Mouse (Mus musculus) CD4-positive, CD25-positive, alpha-beta regulatory T cell, adult 4 months (primary cell): Measurements from ENCODE around the gene Clasp1. TPM values are rescaled to one million over a fixed set of nuclear protein-coding genes. Genes with fewer than 3 reads are reported as not detected.

Experiments used
- ATAC-seq: one replicate; pipeline ENCODE4 v1.8.0; 2017
- polyA plus RNA-seq, 2 experiments: library from polyadenylated mRNA; unstranded; fragments of 100-300 nt; shearing (Covaris generic); gene quantifications; one replicate each; pipeline ENCODE4 v1.2.1; 2017

Gene Clasp1
- polyA plus RNA-seq, 2 experiments from 2014 or later: 43.6 to 64.9 TPM

GRCm38 (mm10) chr1:118454817-118455216 is 66.0 kb downstream of the Clasp1 start:
- ATAC-seq: no peak

GRCm38 (mm10) chr1:118457256-118457882 is 68.5 kb downstream of the Clasp1 start:
- no peak for ATAC-seq

GRCm38 (mm10) chr1:118457883-118458259 is 69.0 kb downstream of the Clasp1 start:
- no peak for ATAC-seq

- no peak for ATAC-seq
Measured at GRCm38 (mm10) chr1:118458279-118458678, 69.4 kb downstream of the Clasp1 start.

GRCm38 (mm10) chr1:118458963-118459920 is 70.4 kb downstream of the Clasp1 start:
- ATAC-seq: peak; percentile 88

- no peak for ATAC-seq
Measured at GRCm38 (mm10) chr1:118460716-118461115, 71.9 kb downstream of the Clasp1 start.

GRCm38 (mm10) chr1:118466041-118466440 is 77.2 kb downstream of the Clasp1 start:
- ATAC-seq: no peak

GRCm38 (mm10) chr1:118472386-118472785 is 83.5 kb downstream of the Clasp1 start:
- no peak for ATAC-seq

- ATAC-seq: peak; percentile 94
Measured at GRCm38 (mm10) chr1:118476919-118477318, 88.1 kb downstream of the Clasp1 start.

GRCm38 (mm10) chr1:118479246-118479645 is 90.4 kb downstream of the Clasp1 start:
- ATAC-seq: no peak

- no peak for ATAC-seq
Measured at GRCm38 (mm10) chr1:118480484-118481364, 91.9 kb downstream of the Clasp1 start.

GRCm38 (mm10) chr1:118481365-118481702 is 92.5 kb downstream of the Clasp1 start:
- no peak for ATAC-seq

- ATAC-seq: no peak
Measured at GRCm38 (mm10) chr1:118481703-118482102, 92.8 kb downstream of the Clasp1 start.

- no peak for ATAC-seq
Measured at GRCm38 (mm10) chr1:118482285-118483019, 93.6 kb downstream of the Clasp1 start.

- ATAC-seq: no peak
Measured at GRCm38 (mm10) chr1:118483504-118484096, 94.7 kb downstream of the Clasp1 start.

GRCm38 (mm10) chr1:118485572-118485971 is 96.7 kb downstream of the Clasp1 start:
- ATAC-seq: no peak

- ATAC-seq: no peak
Measured at GRCm38 (mm10) chr1:118486021-118486420, 97.2 kb downstream of the Clasp1 start.

- ATAC-seq: no peak
Measured at GRCm38 (mm10) chr1:118492811-118493210, 104.0 kb downstream of the Clasp1 start.

- no peak for ATAC-seq
Measured at GRCm38 (mm10) chr1:118494551-118494950, 105.7 kb downstream of the Clasp1 start.

GRCm38 (mm10) chr1:118498311-118498710 is 109.5 kb downstream of the Clasp1 start:
- ATAC-seq: peak; percentile 96

- ATAC-seq: no peak
Measured at GRCm38 (mm10) chr1:118500606-118501005, 111.7 kb downstream of the Clasp1 start.

- no peak for ATAC-seq
Measured at GRCm38 (mm10) chr1:118501691-118502090, 112.8 kb downstream of the Clasp1 start.
